Mouse (Mus musculus): ENCODE measurements around the gene Pgm5. TPM values are rescaled to one million over a fixed set of nuclear protein-coding genes. Genes with fewer than 3 reads are reported as not detected.

Pgm5 gene
- polyA plus RNA-seq, 1 experiment from 2014 or later, result 7.3 TPM

DNA sequence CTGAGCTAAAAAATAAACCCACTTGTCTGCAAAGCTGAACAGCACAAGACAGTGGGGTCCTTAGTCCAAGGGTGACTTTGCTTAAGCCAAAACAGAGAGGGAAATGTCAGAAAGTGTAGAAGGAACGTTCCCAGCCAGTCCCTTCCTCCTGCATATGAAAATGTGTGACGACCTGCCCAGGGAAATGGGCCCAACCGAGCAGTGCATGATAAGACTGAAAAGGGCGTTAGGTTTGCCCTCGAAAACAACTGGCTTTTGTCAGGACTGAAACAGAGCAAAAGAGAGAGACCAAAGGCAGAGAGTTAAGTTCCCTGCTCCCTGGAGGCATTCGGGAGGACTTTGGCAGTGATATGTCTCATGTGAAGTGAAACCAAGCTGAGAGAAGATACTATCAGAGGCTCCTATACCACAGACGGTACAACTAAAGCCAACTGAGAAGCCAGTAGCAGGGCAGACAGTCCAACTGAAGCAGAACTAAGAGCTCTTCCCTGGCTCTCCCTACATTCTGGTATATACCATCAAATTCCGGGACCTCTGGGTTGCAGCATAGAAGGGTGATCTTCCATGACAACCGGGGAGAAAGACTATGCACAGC, 68.0 kb downstream of the Pgm5 start:
- 74% methylated on average over 9 of the region's 9 CpGs for WGBS
- H3K4me3 ChIP-seq (replicated peaks), result no peak overlapping the region

DNA sequence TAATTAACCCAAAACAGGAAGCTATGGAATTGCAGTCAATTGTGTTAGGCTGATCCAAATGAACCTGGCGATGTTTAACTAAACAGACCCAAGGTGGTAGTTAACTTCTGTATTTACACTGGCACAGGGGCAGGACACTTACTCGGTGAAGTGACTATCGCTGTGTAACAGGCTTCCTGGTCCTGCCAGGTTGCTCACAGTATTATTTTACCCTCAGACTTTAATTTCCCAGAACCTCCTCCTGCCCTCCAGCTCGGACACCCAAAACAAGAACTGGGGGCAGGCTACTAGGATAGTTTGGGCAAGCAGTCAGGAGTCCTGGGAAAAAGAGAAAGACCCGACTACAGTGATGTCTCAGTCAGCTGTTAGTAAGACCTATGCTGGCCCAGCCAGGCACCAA, 68.8 kb downstream of the Pgm5 start:
- Histone ChIP-seq H3K4me2 (replicated peaks) (no peak overlapping the region), H3K27ac (no peak overlapping the region), H3K4me3 (replicated peaks) (no peak overlapping the region), H3K9ac (no peak overlapping the region), H3K4me1 (replicated peaks) (no peaks in the 10 kb centered on the region), H3K9me3 (no peaks in the 10 kb centered on the region), H3K27me3 (replicated peaks) (no peaks in the 10 kb centered on the region), H3K36me3 (no peaks in the 10 kb centered on the region)
- no peak for ATAC-seq
- 77% methylated on average over 5 of the region's 5 CpGs for WGBS

More for the DNA sequence above, 68.0 kb downstream of the Pgm5 start:
- no peak overlapping the region for H3K4me2 ChIP-seq (replicated peaks)
- no peak for ATAC-seq
- H3K27me3 ChIP-seq (replicated peaks), result no peaks in the 10 kb centered on the region
- H3K4me1 ChIP-seq (replicated peaks), result no peaks in the 10 kb centered on the region
- no peak overlapping the region for H3K27ac ChIP-seq
- H3K36me3 ChIP-seq, result no peaks in the 10 kb centered on the region
- H3K9me3 ChIP-seq, result no peaks in the 10 kb centered on the region
- no peak overlapping the region for H3K9ac ChIP-seq

DNA sequence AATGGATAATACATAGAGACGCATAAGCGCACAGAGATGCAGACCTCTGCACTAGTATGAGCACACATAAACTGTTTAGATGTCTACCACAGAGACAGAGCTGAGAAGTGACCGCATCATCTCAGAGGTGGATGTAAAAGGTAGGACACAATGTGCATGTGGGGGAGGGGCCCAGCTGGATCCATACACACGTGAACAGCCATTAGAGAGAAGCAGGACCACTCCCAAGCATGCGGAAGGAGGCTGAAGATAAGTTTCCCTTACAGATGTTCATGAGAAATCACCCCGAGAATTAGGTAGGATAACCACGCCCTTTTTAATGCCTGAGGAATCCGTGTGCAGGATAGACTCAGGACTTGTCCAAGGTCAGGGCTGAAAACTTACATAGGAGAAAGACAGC, 75.8 kb downstream of the Pgm5 start:
- Histone ChIP-seq H3K9me3 (no peaks in the 10 kb centered on the region), H3K27ac (no peak overlapping the region), H3K36me3 (no peaks in the 10 kb centered on the region), H3K4me1 (replicated peaks) (peaks cover 7% of the 10 kb centered on the region), H3K9ac (no peak overlapping the region), H3K4me3 (replicated peaks) (no peak overlapping the region), H3K27me3 (replicated peaks) (no peaks in the 10 kb centered on the region), H3K4me2 (replicated peaks) (no peak overlapping the region)
- WGBS, result 76% methylated on average over 8 of the region's 8 CpGs
- ATAC-seq, result no peak

DNA sequence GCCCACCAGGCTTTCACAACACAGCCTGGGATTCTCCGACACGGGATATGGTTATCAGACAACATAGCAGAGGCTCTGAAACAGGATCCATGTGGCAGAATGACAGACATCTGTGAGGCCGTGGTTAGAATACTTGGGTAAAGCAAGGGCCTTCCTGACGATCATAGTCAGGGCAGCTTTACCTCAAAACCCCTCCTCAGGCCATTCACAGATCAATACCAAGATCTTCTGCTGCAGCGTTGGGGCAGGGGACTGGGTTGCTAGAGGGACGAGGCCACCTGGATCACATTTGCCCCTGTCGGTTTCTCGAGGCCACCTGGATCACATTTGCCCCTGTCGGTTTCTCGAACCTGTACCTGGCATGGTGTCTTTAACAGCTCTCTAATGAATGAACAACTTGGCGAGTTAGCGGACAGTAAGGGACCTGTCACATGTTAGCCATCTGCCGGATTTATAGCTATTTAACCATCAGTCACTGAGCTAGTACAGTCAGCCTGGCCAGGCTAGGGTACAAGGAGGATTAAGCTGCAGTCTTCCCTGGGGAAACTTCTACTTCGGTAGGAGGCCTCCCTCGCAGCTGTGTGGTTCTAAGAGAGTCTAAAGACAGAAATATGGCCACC, 76.5 kb downstream of the Pgm5 start:
- Histone ChIP-seq H3K36me3 (no peaks in the 10 kb centered on the region), H3K27ac (no peak overlapping the region), H3K4me1 (replicated peaks) (peaks cover 11% of the 10 kb centered on the region), H3K4me3 (replicated peaks) (no peak overlapping the region), H3K27me3 (replicated peaks) (no peaks in the 10 kb centered on the region), H3K9ac (no peak overlapping the region), H3K4me2 (replicated peaks) (no peak overlapping the region), H3K9me3 (no peaks in the 10 kb centered on the region)
- no peak for ATAC-seq
- WGBS, result 76% methylated on average over 15 of the region's 15 CpGs

DNA sequence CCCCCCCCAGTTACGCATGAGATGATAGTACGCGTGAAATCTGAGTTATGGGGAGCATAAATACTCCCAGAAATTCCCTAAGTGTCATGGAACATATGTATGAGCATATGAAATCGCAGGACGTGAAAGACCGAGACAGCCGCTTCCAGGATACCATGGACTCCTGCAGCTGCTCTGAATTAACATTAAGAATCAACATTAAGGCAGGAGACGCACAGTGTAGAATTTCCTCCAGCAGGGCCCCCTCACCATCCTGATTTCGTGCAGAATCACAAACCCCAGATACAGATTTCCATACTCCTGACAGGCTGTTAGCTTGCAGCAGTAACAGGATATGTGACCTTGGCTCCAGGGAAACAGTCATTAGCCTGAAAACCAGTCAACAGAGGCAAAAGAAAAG, 77.9 kb downstream of the Pgm5 start:
- no peak overlapping the region for H3K4me3 ChIP-seq (replicated peaks)
- no peak overlapping the region for H3K9ac ChIP-seq
- H3K4me1 ChIP-seq (replicated peaks), result peaks cover 13% of the 10 kb centered on the region
- no peak overlapping the region for H3K4me2 ChIP-seq (replicated peaks)
- no peaks in the 10 kb centered on the region for H3K36me3 ChIP-seq
- no peaks in the 10 kb centered on the region for H3K27me3 ChIP-seq (replicated peaks)
- 40% methylated on average over 9 of the region's 9 CpGs for WGBS
- peak overlapping the region; percentile 32; the same call in 1 of the 2 replicates for H3K27ac ChIP-seq
- ATAC-seq, result peak; percentile 41; the same call in 1 of the 2 replicates
- no peaks in the 10 kb centered on the region for H3K9me3 ChIP-seq

DNA sequence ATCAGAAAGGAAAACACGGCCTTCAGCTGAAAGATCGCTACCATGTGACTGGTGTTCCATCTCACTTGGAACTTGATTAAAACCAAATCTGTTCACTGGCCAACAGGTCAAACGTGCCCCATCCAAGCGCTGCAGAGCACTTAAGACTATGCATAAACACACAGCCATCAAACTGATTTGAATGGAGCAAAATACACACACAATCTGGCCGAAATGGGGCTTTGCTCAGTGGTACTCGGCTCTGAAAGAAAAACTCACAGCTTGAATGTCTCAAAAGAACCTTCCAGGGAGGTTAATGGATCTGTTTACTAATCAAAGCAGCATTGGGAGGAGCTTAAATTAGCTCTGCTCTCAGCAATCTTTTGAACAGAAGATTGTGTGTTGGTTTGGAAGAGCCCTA, 81.7 kb downstream of the Pgm5 start:
- Histone ChIP-seq H3K27me3 (replicated peaks) (no peaks in the 10 kb centered on the region), H3K4me2 (replicated peaks) (no peak overlapping the region), H3K4me3 (replicated peaks) (no peak overlapping the region), H3K4me1 (replicated peaks) (peaks cover 11% of the 10 kb centered on the region), H3K9me3 (no peaks in the 10 kb centered on the region), H3K27ac (peak overlapping the region; percentile 7; the same call in 1 of the 2 replicates), H3K9ac (no peak overlapping the region), H3K36me3 (no peaks in the 10 kb centered on the region)
- 29% methylated on average over 6 of the region's 6 CpGs for WGBS
- peak; percentile 55 for ATAC-seq

DNA sequence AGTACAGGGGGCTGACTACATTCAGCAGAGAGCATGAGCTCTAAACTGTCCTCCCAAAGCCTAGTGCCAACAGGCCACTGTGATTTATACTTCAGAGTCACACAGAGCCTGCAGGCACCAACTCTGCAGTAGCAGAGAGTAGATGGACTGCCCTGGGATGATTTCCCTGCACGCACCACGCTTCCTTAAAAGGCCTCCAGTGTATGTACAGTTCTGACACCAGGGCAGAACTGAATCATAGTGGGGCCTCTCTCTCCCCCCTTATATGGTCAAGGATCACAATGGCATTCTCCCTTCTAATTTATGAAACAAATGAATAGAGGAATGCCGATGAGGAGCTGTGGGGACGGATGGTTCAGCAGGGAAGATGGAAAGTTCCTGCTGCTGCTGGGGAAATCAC, 91.3 kb downstream of the Pgm5 start:
- Histone ChIP-seq H3K4me3 (replicated peaks) (no peak overlapping the region), H3K9ac (no peak overlapping the region), H3K36me3 (no peaks in the 10 kb centered on the region), H3K27ac (peak overlapping the region; percentile 64; the same call in 1 of the 2 replicates), H3K4me1 (replicated peaks) (no peaks in the 10 kb centered on the region), H3K9me3 (no peaks in the 10 kb centered on the region), H3K27me3 (replicated peaks) (no peaks in the 10 kb centered on the region), H3K4me2 (replicated peaks) (no peak overlapping the region)
- WGBS, result 45% methylated on average over 4 of the region's 4 CpGs
- peak; percentile 87 for ATAC-seq

DNA sequence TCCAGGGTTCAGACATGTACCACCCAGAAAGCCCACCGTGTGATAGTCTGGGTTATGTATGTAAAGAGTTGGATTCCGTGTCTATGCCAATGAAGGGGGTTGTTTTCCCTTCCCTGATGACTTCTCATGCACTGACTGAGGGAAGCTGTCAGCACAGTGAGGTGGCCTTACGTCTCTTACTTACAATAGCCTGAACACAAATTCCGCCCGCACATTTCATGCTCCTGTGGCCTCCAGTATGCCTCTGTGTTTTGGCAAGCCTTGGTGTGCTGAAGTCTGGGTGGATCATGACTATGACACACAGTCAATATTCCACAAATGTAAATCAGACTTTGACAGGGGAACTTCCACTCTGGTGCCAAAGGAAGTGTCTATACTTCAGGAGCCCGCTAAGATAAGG, 94.3 kb downstream of the Pgm5 start:
- Histone ChIP-seq H3K9me3 (no peaks in the 10 kb centered on the region), H3K36me3 (no peaks in the 10 kb centered on the region), H3K4me3 (replicated peaks) (no peak overlapping the region), H3K27ac (no peak overlapping the region), H3K9ac (no peak overlapping the region), H3K27me3 (replicated peaks) (no peaks in the 10 kb centered on the region), H3K4me2 (replicated peaks) (no peak overlapping the region), H3K4me1 (replicated peaks) (peaks cover 8% of the 10 kb centered on the region)
- no peak for ATAC-seq
- 85% methylated on average over 6 of the region's 6 CpGs for WGBS

DNA sequence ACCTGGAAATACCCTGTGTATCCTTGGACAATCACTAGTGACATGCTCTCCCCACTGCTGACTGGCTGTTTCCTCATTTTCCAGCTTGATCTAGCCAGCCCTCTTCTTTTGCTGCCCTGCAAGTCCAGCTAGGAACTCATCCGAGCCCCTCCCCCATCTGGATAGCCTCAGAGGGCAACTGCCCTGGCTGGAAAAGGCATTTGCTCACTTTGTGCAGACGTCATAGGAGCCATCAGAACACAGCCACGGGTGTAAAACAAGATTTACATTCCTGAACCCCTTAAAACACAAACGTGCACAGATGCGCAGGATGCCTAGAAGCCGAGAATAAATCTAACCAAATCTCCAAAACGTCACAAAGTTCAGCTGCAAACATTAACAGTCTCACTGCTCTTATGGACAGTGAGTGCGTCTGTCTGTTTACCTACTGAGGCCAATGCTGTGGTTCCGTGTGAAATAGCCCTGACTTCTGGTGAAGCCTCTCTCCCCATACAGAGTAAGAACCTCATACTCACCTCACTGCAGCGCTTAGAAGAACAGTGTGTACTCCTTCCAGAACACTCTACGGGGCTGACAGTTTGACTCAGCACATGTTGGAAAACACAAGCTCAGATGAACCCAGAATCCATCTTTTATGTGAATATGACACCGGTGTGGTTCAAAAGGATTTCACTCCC, 99.0 kb downstream of the Pgm5 start:
- Histone ChIP-seq H3K27me3 (replicated peaks) (no peaks in the 10 kb centered on the region), H3K4me1 (replicated peaks) (peaks cover 12% of the 10 kb centered on the region), H3K4me3 (replicated peaks) (no peak overlapping the region), H3K4me2 (replicated peaks) (no peak overlapping the region), H3K9ac (no peak overlapping the region), H3K36me3 (no peaks in the 10 kb centered on the region), H3K27ac (peak overlapping the region; percentile 38; the same call in 1 of the 2 replicates), H3K9me3 (no peaks in the 10 kb centered on the region)
- WGBS, result 30% methylated on average over 12 of the region's 12 CpGs
- ATAC-seq, result peak; percentile 43; the same call in 1 of the 2 replicates

DNA sequence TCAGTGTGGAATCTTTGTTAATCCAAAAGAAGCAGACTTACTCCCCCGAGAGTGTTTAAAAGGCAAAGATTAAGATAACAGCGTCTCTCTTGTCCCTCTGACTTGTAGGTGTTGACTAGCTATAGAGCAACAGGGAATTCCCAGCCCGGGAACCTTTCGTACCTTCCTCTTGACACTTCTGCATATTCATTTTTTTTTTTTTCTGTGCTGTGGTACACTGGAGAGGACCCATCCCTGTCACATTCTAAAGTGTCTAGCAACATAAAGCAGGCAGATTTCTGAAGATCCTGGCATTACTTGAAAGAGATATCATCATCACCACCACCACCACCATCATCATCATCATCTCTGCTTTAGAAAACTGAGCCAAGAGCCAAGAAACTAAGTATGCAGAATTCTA, 105.0 kb downstream of the Pgm5 start:
- no peak for ATAC-seq
- Histone ChIP-seq H3K27ac (no peak overlapping the region), H3K4me3 (replicated peaks) (no peak overlapping the region), H3K9ac (no peak overlapping the region), H3K36me3 (no peaks in the 10 kb centered on the region), H3K4me2 (replicated peaks) (no peak overlapping the region), H3K4me1 (replicated peaks) (peaks cover 13% of the 10 kb centered on the region), H3K27me3 (replicated peaks) (no peaks in the 10 kb centered on the region), H3K9me3 (no peaks in the 10 kb centered on the region)
- WGBS, result 71% methylated on average over 4 of the region's 4 CpGs

DNA sequence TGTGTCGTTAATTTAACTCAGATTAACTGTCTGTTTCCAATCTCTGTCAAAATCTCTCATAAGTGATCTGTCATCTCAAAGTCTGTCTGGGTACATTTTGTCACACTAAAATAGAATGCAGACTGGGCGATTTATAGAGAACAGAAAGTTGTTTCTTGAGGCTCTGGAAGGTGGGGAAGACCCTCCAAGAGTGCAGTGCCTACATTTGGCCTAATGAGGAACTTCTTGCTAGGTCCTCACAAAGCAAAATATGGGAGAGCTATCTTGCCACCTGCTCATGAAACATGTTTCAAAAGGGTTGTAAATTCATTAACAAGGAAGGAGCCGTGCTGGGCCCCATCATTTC, 107.2 kb downstream of the Pgm5 start:
- 61% methylated on average over 3 of the region's 3 CpGs for WGBS

DNA sequence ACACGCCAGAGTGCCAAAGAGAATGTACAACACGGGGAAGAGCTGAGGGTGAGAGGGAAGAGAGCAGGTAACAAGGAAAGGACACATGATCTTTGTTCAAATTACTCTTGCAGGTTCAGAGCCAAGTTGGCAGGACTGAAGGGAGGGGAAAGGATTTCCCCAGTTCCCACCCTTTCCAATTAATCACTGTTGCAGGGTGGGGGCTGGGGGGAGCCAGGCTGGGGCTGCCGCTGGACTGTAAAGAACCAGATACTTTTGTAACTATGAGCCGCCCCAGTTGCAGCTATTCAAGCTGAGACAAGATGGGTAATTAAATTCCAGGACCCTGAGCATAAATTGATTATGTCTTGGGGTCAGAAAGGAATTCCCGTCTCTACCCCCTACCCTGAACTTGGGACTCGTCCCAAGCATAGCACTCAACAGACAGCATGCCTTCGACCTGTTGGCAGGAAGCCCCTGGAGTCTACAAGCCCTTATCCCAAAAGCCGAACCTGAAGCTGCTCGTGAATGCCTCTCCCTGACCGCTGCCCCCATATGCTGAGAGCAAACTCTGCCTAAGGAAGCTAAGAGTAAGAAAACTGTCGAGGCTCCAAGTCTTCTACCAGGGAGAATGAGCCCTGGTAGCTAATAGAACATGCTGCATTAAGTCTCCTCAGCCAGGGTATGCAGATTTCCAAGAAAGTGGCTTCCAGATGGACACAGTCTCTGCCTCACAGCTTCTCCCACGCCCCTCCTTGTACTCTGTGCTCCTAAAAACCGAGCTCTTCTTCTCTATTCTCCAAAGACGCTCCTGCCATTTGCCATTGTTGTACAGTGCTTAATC, 107.8 kb downstream of the Pgm5 start:
- Histone ChIP-seq H3K27me3 (replicated peaks) (no peaks in the 10 kb centered on the region), H3K27ac (peak overlapping the region; percentile 62), H3K4me1 (replicated peaks) (peaks cover 13% of the 10 kb centered on the region), H3K4me2 (replicated peaks) (0 out of 2 replicates have a peak overlapping the region, but pooled peaks have one; percentile 14), H3K9ac (0 out of 2 replicates have a peak overlapping the region, but pooled peaks have one; percentile 6), H3K9me3 (no peaks in the 10 kb centered on the region), H3K4me3 (replicated peaks) (no peak overlapping the region), H3K36me3 (no peaks in the 10 kb centered on the region)
- ATAC-seq, result peak; percentile 65; the same call in 1 of the 2 replicates
- 33% methylated on average over 14 of the region's 14 CpGs for WGBS

More for the DNA sequence above, 107.2 kb downstream of the Pgm5 start:
- no peaks in the 10 kb centered on the region for H3K27me3 ChIP-seq (replicated peaks)
- H3K9me3 ChIP-seq, result no peaks in the 10 kb centered on the region
- ATAC-seq, result no peak
- peaks cover 13% of the 10 kb centered on the region for H3K4me1 ChIP-seq (replicated peaks)
- H3K9ac ChIP-seq, result no peak overlapping the region
- H3K27ac ChIP-seq, result peak overlapping the region; percentile 62; the same call in 1 of the 2 replicates
- H3K4me2 ChIP-seq (replicated peaks), result no peak overlapping the region
- no peak overlapping the region for H3K4me3 ChIP-seq (replicated peaks)
- no peaks in the 10 kb centered on the region for H3K36me3 ChIP-seq

All from intestine, embryonic 15.5 days (tissue).